Mouse (Mus musculus) heart, adult 2 months (tissue): ENCODE data around the gene Entpd3.

Experiments
- CTCF ChIP-seq: fragments of 200-600 bp; IDR thresholded peaks from 2 replicates; pipeline ENCODE4 v1.8.1; 2022; ENCODE audit warnings: antibody characterized with exemption, mild to moderate bottlenecking, moderate library complexity
- EP300 ChIP-seq: fragments of 200-500 bp; IDR thresholded peaks from 2 replicates; pipeline ENCODE4 v1.6.1; 2011; ENCODE audit warnings: low read depth, low read length, control low read depth; ENCODE audit not compliant: insufficient read depth
- POLR2A ChIP-seq: fragments of 200-500 bp; IDR thresholded peaks from 2 replicates; pipeline ENCODE4 v1.6.1; 2011; ENCODE audit warnings: mild to moderate bottlenecking, low read depth, low read length, control low read depth; ENCODE audit not compliant: insufficient read depth

GRCm38 (mm10) chr9:120521161-120521560, 18.5 kb upstream of the Entpd3 start:
- TF ChIP-seq POLR2A: no peak
- no peak for TF ChIP-seq CTCF
- TF ChIP-seq EP300: no peak
